Mouse (Mus musculus): Measurements from ENCODE around the gene Ndufa6. TPM values are rescaled to one million over a fixed set of nuclear protein-coding genes. Genes with fewer than 3 reads are reported as not detected.
"Not testable (repeated sequence)": the region's sequence is repeated elsewhere in the genome, so short reads cannot be mapped to it uniquely, and the experiment has no call there.

The Ndufa6 gene
- total RNA-seq, 2 experiments from 2014 or later = 750 to 751 TPM

DNA sequence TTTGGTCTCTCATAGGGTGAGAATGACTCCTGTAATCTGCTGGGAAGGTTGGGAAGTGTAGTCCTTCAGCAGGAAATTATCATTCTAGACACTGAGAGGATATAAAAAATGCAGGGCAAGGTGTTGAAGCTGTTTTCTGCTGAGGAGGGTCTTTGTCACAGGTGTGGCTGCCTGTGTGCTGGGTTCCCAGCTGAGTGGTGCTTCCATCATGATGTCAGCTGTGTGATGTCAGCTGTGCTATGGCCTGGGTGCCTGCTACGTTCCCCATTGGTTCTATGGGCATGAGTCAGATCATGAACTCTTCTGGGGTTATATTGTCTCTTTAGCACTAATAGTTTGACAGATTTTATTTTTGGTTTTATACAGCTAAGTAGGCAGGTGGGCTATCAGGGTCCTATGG lies 14.7 kb upstream of the Ndufa6 start:
- DNase-seq = no peak

DNA sequence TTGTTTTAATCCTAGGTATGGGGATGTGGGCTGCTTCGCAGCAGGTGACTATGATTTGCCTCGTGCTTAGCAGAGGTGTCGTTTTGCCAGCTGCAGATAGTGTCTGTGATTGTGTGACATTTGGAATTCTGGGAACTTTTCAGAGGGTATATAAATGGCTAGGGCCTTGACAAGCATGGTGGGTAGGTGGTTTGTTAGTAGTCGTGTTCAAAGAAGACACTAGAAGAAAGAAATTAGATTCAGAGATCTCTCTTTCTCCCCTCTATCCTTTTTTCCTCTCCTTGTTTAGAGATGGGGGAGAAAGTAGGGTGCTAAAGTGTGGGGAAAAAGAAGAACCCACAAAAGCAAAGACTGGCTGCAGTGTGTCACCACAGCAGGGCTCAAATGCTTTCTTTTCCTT lies 14.0 kb upstream of the Ndufa6 start:
- DNase-seq = no peak

DNA sequence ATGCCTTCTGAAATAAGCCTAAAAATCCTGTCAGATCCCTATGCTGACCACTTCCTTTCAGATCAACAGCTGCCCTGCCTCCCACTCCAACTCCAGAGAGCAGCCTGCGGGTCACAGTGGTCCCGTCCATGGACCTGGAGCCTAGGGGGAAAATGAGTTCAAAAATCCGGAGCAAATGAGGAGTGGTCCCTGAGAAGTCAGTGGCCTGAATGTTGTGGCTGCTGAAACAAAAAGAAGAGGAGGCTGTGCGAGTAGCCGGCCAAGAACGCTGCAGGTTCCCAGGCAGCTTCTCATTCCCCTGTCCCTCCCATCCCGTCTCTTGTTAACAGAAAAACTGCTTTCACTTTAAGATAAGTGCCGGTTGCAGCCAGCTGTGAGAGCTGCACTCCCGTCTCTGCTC lies 10.4 kb upstream of the Ndufa6 start:
- not testable (repeated sequence) for DNase-seq

GRCm38 (mm10) chr15:82363801-82364200 lies 9.7 kb upstream of the Ndufa6 start:
- not testable (repeated sequence) for DNase-seq

DNA sequence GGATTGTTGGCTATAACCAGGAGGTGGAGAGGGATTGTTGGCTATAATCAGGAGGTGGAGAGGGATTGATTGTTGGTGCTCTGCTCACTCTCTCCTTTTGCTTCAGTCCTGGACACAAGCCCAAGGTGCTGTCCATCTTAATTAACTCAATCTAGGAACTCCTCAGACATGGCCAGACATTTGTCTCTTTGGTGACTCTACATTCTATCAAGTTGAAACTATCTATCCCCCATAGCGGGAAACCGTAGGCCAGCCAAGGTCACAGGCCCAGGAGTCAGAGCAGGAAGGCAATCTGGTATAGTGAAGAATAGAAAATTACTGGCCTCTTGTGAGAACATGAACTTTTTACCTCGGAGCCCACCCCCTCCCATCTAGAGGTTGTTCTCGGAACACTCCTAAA lies 8.1 kb upstream of the Ndufa6 start:
- peak in 1 of 2 experiments; percentile 36 for DNase-seq

GRCm38 (mm10) chr15:82361459-82362018 lies 7.4 kb upstream of the Ndufa6 start:
- no peak for DNase-seq

DNA sequence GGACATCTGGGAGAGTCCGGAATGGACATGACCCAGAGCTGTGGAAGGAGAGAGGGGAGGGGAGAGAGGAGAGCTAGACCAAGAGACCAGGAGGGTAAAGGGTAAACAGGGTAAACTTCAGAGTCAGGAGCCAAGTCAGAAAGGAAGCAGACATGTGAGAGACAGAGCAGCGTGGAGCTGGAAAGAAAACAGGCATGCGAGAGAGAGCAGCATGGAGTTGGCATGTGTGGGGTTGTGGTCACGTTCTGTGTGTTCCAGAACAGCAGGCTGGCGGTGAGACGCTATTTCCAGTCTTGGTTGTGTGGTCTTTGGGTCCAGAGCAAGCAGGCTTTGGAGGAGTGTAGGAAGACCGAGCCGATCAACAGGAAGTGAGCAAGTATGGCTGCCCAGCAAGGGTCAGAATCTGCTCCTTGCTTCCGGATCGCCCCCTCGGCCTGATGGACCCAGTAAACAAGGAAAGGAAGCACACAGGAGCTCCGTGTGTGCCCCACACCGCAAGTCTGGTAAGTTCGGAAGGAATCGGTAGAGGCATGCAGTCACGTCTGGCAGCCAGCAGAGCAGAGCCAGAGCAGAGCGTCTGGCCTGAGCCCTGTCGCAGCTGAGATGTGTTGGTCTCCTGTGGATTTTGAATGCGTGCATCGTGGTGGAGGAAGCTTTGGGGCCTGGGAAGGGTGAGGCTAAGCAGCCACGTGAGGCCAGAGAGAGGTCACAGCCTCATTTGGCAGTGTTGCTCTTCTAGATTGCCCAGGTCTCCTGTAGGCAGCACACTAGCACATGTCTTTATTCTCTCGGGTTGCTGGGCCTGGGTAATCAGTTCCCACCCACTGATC lies 4.5 kb upstream of the Ndufa6 start:
- DNase-seq = peak; percentile 55 to 64

GRCm38 (mm10) chr15:82353745-82354113 lies 393 bp downstream of the Ndufa6 start:
- no peak for DNase-seq

DNA sequence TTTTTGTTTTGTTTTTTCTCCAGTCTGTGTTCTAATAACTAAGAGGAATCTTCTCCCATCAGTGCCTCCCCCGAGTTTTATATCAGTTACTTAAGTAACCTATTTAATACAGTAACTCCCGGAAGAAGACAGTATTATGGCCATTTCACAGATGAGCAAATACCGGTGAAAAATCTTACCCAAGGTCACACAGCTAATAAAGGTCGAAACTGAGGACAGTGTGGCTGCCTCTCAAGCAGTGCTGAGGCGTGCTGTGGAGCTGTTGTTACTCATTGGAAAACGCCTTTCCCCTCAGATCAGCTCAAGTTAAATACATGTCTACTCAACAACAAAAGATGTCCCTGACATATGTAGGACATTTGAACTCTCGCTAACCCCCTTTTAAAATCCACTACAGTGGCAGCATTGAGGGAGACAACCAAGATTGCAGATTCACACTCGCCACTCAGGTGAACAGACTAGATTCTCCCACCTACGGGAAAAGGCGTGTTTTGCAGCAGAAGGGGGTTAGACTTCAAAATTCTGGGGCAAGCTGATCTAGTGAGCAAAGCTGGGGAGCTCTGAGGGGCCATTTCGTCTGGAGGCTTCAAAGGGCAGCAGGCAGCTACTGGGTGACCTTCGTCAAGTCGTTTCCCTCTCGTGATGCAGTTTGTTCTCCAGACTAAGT lies 911 bp downstream of the Ndufa6 start:
- peak in 1 of 2 experiments; percentile 48 for DNase-seq

DNA sequence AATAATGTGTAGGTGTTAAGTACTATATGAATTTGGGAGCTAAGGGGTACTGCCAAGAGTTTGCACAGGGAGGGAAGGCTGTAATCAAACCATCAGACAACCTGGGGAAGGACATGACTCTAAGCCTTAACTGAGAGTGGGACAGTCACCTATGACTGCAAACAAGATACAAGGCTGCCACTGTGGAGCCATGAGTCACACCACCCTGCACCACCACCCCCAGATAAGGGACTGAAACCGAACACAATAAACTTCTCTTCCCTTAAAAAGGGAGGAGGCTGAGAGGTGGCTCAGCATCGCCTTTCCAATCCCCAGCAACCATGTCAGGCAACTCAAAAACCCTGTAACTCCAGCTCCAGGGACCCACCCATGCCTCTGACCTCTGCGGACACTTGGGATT lies 2.6 kb downstream of the Ndufa6 start:
- DNase-seq = no peak

DNA sequence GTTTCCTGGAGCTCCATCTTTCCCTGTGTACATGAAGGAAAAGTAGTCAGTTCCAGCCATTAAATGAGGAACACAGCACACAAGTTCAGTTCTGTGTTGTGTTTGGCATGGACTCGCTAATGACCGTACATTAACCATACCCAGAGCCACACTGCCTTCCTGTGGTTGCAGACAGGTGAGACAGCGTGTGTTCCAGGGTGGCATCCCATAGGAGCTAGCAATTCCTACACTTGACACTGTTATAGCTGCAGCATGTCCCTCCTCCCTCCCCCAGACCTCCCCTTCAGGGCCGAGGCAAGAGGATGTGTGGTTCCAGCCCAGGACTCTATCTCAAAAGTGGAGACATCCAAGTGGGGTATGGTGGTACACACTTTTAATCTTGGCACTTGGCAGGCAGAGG lies 3.8 kb downstream of the Ndufa6 start:
- no peak for DNase-seq

GRCm38 (mm10) chr15:82348999-82349341 lies 5.2 kb downstream of the Ndufa6 start:
- DNase-seq = no peak

DNA sequence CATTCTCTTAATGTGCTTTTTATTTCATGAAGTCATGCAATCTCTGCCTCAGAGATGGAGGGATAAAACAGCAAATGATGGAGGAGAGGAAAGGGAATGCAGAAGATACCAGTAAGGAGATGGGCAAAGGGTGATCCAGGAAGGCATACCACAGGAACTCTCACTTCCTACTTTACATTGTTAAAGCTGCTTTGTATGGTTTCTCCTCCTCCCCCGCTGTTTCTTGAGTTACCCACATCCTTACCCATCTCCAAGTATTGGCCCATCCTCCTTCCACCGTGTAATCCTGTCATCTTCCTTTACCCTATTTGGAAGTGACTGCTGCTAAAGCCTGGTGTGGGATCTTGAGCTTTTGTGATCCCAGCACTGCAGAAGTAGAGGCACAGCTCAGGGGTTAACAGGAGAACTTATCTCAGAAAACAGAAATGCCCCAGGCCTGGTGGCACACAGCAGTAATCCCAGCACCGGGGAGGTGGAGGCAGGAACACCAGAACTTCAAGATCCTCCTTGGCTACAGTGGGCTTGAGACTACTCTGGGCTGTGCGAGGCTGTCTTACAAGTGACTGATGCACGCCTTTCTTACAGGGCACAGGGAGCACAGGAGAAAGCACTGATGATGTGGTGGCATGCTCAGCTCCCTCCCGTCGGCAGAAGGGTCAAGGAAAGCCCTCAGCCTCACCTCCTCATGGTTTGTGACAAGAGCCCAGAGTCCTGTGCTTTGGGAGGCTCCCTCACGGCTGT lies 5.7 kb downstream of the Ndufa6 start:
- DNase-seq = no peak

DNA sequence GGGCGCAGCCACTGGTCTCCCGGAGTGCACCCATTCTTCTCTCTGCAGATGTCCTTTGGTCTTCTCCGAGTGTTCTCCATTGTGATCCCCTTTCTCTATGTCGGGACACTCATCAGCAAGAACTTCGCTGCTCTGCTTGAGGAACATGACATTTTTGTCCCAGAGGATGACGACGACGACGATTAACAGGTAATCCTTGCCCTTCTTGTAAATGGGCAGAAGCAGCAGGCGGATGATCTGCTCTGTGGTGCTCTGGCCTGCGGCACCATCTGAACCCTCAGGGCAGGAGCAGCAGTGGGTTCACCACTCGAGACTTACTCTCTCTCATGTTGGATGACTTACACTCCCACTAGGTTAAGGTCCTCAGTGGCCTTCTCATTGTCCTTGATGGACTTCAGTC lies 6.3 kb downstream of the Ndufa6 start:
- peak in 1 of 2 experiments; percentile 5 for DNase-seq

GRCm38 (mm10) chr15:82347303-82347676 lies 6.8 kb downstream of the Ndufa6 start:
- DNase-seq = no peak

DNA sequence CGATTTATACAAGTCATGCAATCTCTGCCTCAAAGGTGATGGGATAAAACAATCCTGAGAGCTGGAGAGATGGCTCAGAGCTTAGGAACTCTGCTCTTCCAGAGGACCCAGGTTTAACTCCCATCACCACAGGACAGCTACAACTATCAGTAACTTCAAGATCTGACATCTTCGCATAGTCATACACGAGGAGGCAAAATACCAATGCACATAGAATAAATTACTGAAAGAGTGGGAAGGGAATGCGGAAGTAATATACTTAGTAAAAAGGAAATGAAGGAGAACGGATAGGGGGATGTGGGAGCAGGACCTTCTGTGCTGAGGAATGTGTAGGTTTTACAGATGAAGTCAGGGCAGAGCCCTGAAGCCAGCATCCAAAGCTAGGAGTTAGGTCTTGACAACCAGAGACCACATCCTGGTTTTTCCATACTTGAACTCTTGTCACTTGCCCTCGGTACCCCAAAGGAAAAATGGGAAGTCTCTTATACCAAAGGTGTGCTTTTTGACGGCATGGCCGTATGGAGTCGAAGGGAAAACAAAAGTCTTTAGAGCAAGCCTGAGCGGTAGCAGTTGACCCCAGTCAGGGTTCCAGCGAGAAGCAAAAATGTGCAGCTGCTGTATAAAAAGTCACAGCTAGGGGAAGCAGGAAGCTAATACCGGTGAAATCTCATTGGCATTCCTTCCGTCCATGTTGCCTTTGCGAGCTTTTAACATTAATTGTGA lies 7.4 kb downstream of the Ndufa6 start:
- peak in 1 of 2 experiments; percentile 22 for DNase-seq

- peak; percentile 98 to 99 for DNase-seq
These were observed 8.2 kb downstream of the Ndufa6 start for GRCm38 (mm10) chr15:82345820-82346470.

- DNase-seq = no peak
These were observed 9.2 kb downstream of the Ndufa6 start for GRCm38 (mm10) chr15:82344971-82345370.

- no peak for DNase-seq
These were observed 10.5 kb downstream of the Ndufa6 start for GRCm38 (mm10) chr15:82343368-82344287.

DNA sequence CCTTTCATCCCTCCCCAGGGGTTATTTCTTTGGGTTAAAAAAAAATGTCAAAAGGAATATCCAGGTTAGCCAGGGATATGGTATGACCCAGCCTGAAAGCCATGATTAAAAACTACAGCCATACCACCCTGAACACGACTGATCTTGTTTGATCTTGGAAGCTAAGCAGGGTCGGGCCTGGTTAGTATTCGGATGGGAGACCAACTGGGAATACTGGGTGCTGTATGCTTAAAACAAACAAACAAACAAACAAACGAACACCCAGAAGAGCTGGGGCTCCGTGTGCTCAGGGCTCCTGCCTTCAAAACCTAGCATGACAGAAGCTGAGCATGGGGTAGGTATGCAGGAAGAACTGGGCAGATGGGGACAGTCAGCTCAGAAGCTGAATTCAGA lies 11.6 kb downstream of the Ndufa6 start:
- no peak for DNase-seq

Measured in heart, adult 18-20 months (tissue).